Mouse (Mus musculus) forebrain, embryonic 15.5 days (tissue): ENCODE results near the gene Smpdl3b. TPM values are rescaled to one million over a fixed set of nuclear protein-coding genes. Genes with fewer than 3 reads are reported as not detected.

Experiments used
- ATAC-seq: fragments of 200-750 bp; cut with Nextera tagmentation; replicated peaks from 2 replicates; pipeline ENCODE4 v1.8.0; 2017; ENCODE audit warnings: mild to moderate bottlenecking, moderate TSS enrichment, moderate library complexity
- H3K27ac ChIP-seq: fragments of 300-500 bp; sonication (generic); replicated peaks from 2 replicates; pipeline ENCODE4 v1.5.1; 2015; ENCODE audit warnings: mild to moderate bottlenecking, inconsistent platforms
- H3K27me3 ChIP-seq: fragments of 300-500 bp; sonication (generic); 2 replicates; pipeline ENCODE4 v1.6.1; 2015; ENCODE audit warnings: inconsistent platforms
- H3K36me3 ChIP-seq: fragments of 300-500 bp; sonication (generic); 2 replicates; pipeline ENCODE4 v1.6.1; 2015; ENCODE audit warnings: mild to moderate bottlenecking, inconsistent platforms
- H3K4me1 ChIP-seq: fragments of 300-500 bp; sonication (generic); 2 replicates; pipeline ENCODE4 v1.6.1; 2015; ENCODE audit warnings: inconsistent platforms
- H3K4me2 ChIP-seq: fragments of 300-500 bp; sonication (generic); replicated peaks from 2 replicates; pipeline ENCODE4 v1.6.1; 2015; ENCODE audit warnings: mild to moderate bottlenecking, inconsistent platforms
- H3K4me3 ChIP-seq: fragments of 300-500 bp; sonication (generic); 2 replicates; pipeline ENCODE4 v1.5.1; 2015; ENCODE audit warnings: mild to moderate bottlenecking, inconsistent platforms
- H3K9ac ChIP-seq: fragments of 300-500 bp; sonication (generic); replicated peaks from 2 replicates; pipeline ENCODE4 v1.6.1; 2015; ENCODE audit warnings: mild to moderate bottlenecking, inconsistent platforms
- H3K9me3 ChIP-seq: fragments of 300-500 bp; sonication (generic); 2 replicates; pipeline ENCODE4 v1.6.1; 2016; ENCODE audit warnings: inconsistent platforms
- WGBS: fragments of 180-500 bp; shearing (Covaris S2); methylation state at CpG from one replicate; pipeline ENCODE4 v1.1.7; 2015; ENCODE audit warnings: mixed read lengths; 5-methylcytosine and 5-hydroxymethylcytosine counted together
- polyA plus RNA-seq: library from polyadenylated mRNA; unstranded; fragments of >200 nt; fragmentation: Nextera tagmentation; extraction: Ambion mirVana; gene quantifications from 2 replicates; pipeline ENCODE4 v1.2.1, GENCODE M21; 2015

Smpdl3b gene
- polyA plus RNA-seq, 1 experiment from 2014 or later = 1.4 TPM

GRCm38 (mm10) chr4:132718251-132718650 lies 38.8 kb downstream of the Smpdl3b start:
- Histone ChIP-seq H3K36me3 (peaks cover 51% of the 10 kb centered on the region), H3K27me3 (no peaks in the 10 kb centered on the region), H3K9ac (no peak overlapping the region), H3K4me2 (no peak overlapping the region), H3K4me3 (no peak overlapping the region), H3K27ac (no peak overlapping the region), H3K9me3 (no peaks in the 10 kb centered on the region), H3K4me1 (no peaks in the 10 kb centered on the region)
- WGBS = 100% methylated on average over 1 of the region's 1 CpGs
- ATAC-seq = no peak

- Histone ChIP-seq H3K4me3 (no peak overlapping the region), H3K9me3 (no peaks in the 10 kb centered on the region), H3K4me2 (no peak overlapping the region), H3K4me1 (no peaks in the 10 kb centered on the region), H3K9ac (no peak overlapping the region), H3K36me3 (peaks cover 61% of the 10 kb centered on the region), H3K27me3 (no peaks in the 10 kb centered on the region), H3K27ac (no peak overlapping the region)
- 98% methylated on average over 7 of the region's 7 CpGs for WGBS
- ATAC-seq = no peak
These were observed 43.9 kb downstream of the Smpdl3b start for GRCm38 (mm10) chr4:132713181-132713580.

GRCm38 (mm10) chr4:132706885-132707284 lies 50.2 kb downstream of the Smpdl3b start:
- Histone ChIP-seq H3K27ac (no peak overlapping the region), H3K27me3 (no peaks in the 10 kb centered on the region), H3K4me3 (no peak overlapping the region), H3K36me3 (peaks cover 89% of the 10 kb centered on the region), H3K9me3 (no peaks in the 10 kb centered on the region), H3K4me2 (no peak overlapping the region), H3K4me1 (no peaks in the 10 kb centered on the region), H3K9ac (no peak overlapping the region)
- ATAC-seq = no peak
- WGBS = 94% methylated on average over 8 of the region's 8 CpGs

- ATAC-seq = no peak
- no peak overlapping the region for H3K4me3 ChIP-seq
- H3K4me2 ChIP-seq = no peak overlapping the region
- H3K36me3 ChIP-seq = peaks cover 67% of the 10 kb centered on the region
- H3K9me3 ChIP-seq = no peaks in the 10 kb centered on the region
- H3K9ac ChIP-seq = no peak overlapping the region
- H3K27ac ChIP-seq = no peak overlapping the region
- no peaks in the 10 kb centered on the region for H3K4me1 ChIP-seq
- WGBS = 97% methylated on average over 5 of the region's 5 CpGs
- H3K27me3 ChIP-seq = no peaks in the 10 kb centered on the region
These were observed 55.0 kb downstream of the Smpdl3b start for GRCm38 (mm10) chr4:132702076-132702475.

- peaks cover 46% of the 10 kb centered on the region for H3K36me3 ChIP-seq
These were observed 63.7 kb downstream of the Smpdl3b start for GRCm38 (mm10) chr4:132693366-132693765.

GRCm38 (mm10) chr4:132689634-132690033 lies 67.4 kb downstream of the Smpdl3b start:
- Histone ChIP-seq H3K27ac (no peak overlapping the region), H3K4me3 (no peak overlapping the region), H3K9ac (no peak overlapping the region), H3K4me1 (no peaks in the 10 kb centered on the region), H3K9me3 (no peaks in the 10 kb centered on the region), H3K36me3 (peaks cover 40% of the 10 kb centered on the region), H3K4me2 (no peak overlapping the region), H3K27me3 (no peaks in the 10 kb centered on the region)
- ATAC-seq = no peak
- WGBS = 88% methylated on average over 2 of the region's 2 CpGs

More at GRCm38 (mm10) chr4:132693366-132693765, 63.7 kb downstream of the Smpdl3b start:
- H3K4me1 ChIP-seq = no peaks in the 10 kb centered on the region
- no peaks in the 10 kb centered on the region for H3K9me3 ChIP-seq
- 86% methylated on average over 3 of the region's 3 CpGs for WGBS
- no peak for ATAC-seq
- H3K9ac ChIP-seq = no peak overlapping the region
- no peaks in the 10 kb centered on the region for H3K27me3 ChIP-seq
- H3K4me2 ChIP-seq = no peak overlapping the region
- H3K4me3 ChIP-seq = no peak overlapping the region
- H3K27ac ChIP-seq = no peak overlapping the region

Other genes with a start within 250 kb of the Smpdl3b start
- 5.6 and 6.3 TPM in 2 replicates for gene Sesn2, start 246.8 kb downstream of the Smpdl3b start, polyA plus RNA-seq
- 1,097 and 1,228 TPM in 2 replicates for gene Atpif1, start 223.6 kb downstream of the Smpdl3b start, polyA plus RNA-seq
- 146 and 150 TPM in 2 replicates for gene Dnajc8, start 221.7 kb downstream of the Smpdl3b start, polyA plus RNA-seq
- 0.26 and 0.39 TPM in 2 replicates for gene Ptafr, start 193.2 kb downstream of the Smpdl3b start, polyA plus RNA-seq
- gene Eya3, start 118.3 kb downstream of the Smpdl3b start, polyA plus RNA-seq = 17.8 and 19.7 TPM in 2 replicates
- gene Xkr8, start 24.7 kb downstream of the Smpdl3b start, polyA plus RNA-seq = 3.4 and 3.6 TPM in 2 replicates
- 63.2 and 69.4 TPM in 2 replicates for gene Rpa2, start 11.1 kb upstream of the Smpdl3b start, polyA plus RNA-seq
- gene Themis2, start 39.1 kb upstream of the Smpdl3b start, polyA plus RNA-seq = 0.28 and 0.42 TPM in 2 replicates
- 52.8 and 57.8 TPM in 2 replicates for gene Ppp1r8, start 85.9 kb upstream of the Smpdl3b start, polyA plus RNA-seq
- gene Stx12, start 127.3 kb upstream of the Smpdl3b start, polyA plus RNA-seq = 146 and 158 TPM in 2 replicates
- gene Fam76a, start 165.3 kb upstream of the Smpdl3b start, polyA plus RNA-seq = 51.2 and 52.4 TPM in 2 replicates
- 0.06 TPM in 1 of 2 replicates, not detected in the other for gene Fgr, start 216.8 kb upstream of the Smpdl3b start, polyA plus RNA-seq